Mouse (Mus musculus): ENCODE measurements around the gene Fasl.

DNA sequence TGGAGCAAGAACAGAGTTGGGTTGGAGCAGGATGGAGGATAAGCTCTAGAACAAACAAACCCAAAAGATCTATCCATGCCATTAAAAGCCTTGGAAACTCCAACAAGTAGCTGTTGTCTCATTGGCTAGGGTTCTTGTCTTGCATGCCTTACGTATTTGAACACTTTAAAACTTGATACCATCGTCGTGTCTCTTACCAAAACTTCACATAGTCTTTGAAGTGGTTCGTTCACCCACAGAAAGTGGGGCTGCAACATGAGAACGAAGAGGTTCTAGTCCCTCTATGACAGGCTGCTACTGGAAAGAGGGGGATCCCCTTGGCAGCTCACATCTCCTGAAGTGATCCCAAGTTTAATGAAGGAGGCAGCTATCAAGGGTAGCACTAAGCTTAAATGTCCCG, 13.1 kb downstream of the Fasl start:
- no peak for TF ChIP-seq ZKSCAN1 (IDR thresholded peaks at IDR 0.05; ENCODE audit: low read depth, low read length)
- no peak for TF ChIP-seq CTCF (IDR thresholded peaks at IDR 0.05 in 2 of 3, conservative IDR thresholded peaks at IDR 0.05 in 1 of 3; ENCODE audit: control insufficient read depth in 1 of 3, insufficient read depth in 1 of 3, low read depth in 2 of 3, low read length in 3 of 3, poor library complexity in 1 of 3, severe bottlenecking in 1 of 3)
- TF ChIP-seq ZC3H11A (IDR thresholded peaks at IDR 0.05; ENCODE audit: low read depth, low read length): no peak
- no peak for TF ChIP-seq POLR2A (IDR thresholded peaks at IDR 0.05; ENCODE audit: control insufficient read depth in 1 of 2, insufficient read depth in 1 of 2, low read depth in 1 of 2, low read length in 2 of 2, poor library complexity in 1 of 2)
- TF ChIP-seq EP300 (IDR thresholded peaks at IDR 0.05; ENCODE audit: low read depth in 1 of 2, low read length in 2 of 2): no peak
- no peak for TF ChIP-seq ETS1 (IDR thresholded peaks at IDR 0.05; ENCODE audit: low read depth, low read length)
- TF ChIP-seq TBP (IDR thresholded peaks at IDR 0.05; ENCODE audit: low read depth, low read length): no peak
